Mouse (Mus musculus): Measurements from ENCODE around the gene Ikzf4. TPM values are rescaled to one million over a fixed set of nuclear protein-coding genes. Genes with fewer than 3 reads are reported as not detected.
"Not testable (repeated sequence)": the region's sequence is repeated elsewhere in the genome, so short reads cannot be mapped to it uniquely, and the experiment has no call there.

The Ikzf4 gene
- polyA plus RNA-seq, 1 experiment: 0.04 TPM

DNA sequence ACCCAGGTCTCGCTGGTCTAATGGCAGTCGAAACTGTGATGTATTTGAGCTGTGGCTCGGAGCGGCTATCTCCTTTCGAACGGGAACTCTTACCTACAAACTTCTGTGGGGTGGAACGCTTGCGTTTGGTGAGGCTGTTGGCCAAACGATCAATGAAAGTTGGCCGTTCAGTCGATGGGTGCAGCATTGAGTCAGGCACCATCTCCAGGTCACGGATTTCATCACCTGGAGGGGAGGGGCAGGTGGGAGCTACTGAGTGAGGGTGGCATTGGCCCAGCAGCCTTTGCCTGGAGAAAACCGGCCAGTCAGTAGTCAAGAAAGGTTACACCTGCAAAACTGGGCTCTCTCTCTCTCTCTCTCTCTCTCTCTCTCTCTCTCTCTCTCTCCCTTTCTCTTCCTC, 10.1 kb downstream of the Ikzf4 start:
- no peaks in the 10 kb centered on the region for H3K36me3 ChIP-seq (ENCODE audit: control insufficient read depth, insufficient read depth)
- no peak overlapping the region for H3ac ChIP-seq (ENCODE audit: control insufficient read depth, insufficient read length)
- no peaks in the 10 kb centered on the region for H3K79me2 ChIP-seq (ENCODE audit: control insufficient read depth, insufficient read depth)
- no peak overlapping the region for H3K4me3 ChIP-seq
- TF ChIP-seq MYOD1 (IDR thresholded peaks at IDR 0.05; ENCODE audit: control insufficient read depth in 1 of 3, insufficient read length in 2 of 3, low read depth in 2 of 3) (no peak), TCF3 (IDR thresholded peaks at IDR 0.05; ENCODE audit: insufficient read length, low read depth) (no peak), SRF (IDR thresholded peaks at IDR 0.05; ENCODE audit: control insufficient read depth, insufficient read length, low read depth) (no peak), MYOG (IDR thresholded peaks at IDR 0.05; ENCODE audit: control insufficient read depth in 1 of 3, insufficient read depth in 1 of 3, insufficient read length in 2 of 3, low read depth in 2 of 3) (no peak), CEBPB (IDR thresholded peaks at IDR 0.05; ENCODE audit: insufficient read depth, poor library complexity, severe bottlenecking) (no peak), E2F4 (IDR thresholded peaks at IDR 0.05; ENCODE audit: insufficient read depth) (no peak), TCF12 (IDR thresholded peaks at IDR 0.05; ENCODE audit: insufficient read depth, poor library complexity, severe bottlenecking) (no peak), REST (IDR thresholded peaks at IDR 0.05; ENCODE audit: insufficient read depth, insufficient read length) (no peak), POLR2AphosphoS2 (IDR thresholded peaks at IDR 0.05; ENCODE audit: insufficient read length, low read depth) (no peak), USF1 (IDR thresholded peaks at IDR 0.05; ENCODE audit: low read depth) (no peak), MAX (IDR thresholded peaks at IDR 0.05; ENCODE audit: low read depth) (no peak), POLR2A (IDR thresholded peaks at IDR 0.05; ENCODE audit: insufficient read length, low read depth) (no peak)
- peaks cover 31% of the 10 kb centered on the region for H3K27me3 ChIP-seq (ENCODE audit: control insufficient read depth, insufficient read depth, insufficient read length)
- H3K4me2 ChIP-seq (ENCODE audit: low read depth): no peak overlapping the region

DNA sequence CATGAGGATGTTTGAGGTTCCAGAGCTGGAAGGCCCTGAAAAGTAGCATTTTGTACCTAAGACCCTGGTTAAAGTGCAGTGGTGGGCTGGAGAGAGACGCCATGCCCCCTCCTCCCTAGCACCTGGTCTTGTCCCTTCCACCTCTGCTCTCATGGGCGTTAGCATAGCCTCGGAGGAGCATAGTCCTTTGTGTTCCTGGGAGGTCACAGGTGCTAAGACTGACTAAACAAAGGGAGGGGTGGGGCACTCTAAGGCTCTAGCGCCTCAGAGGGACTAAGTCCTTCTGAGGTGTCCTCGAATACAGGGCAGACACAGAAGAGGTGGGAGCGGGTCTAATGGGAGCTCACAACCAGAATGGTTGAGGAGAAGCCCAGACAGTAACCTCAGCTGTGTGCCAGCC, 14.2 kb downstream of the Ikzf4 start:
- Histone ChIP-seq H3K4me2 (ENCODE audit: low read depth) (no peak overlapping the region), H3K27me3 (ENCODE audit: control insufficient read depth, insufficient read depth, insufficient read length) (peaks cover 30% of the 10 kb centered on the region), H3K4me3 (no peak overlapping the region), H3K36me3 (ENCODE audit: control insufficient read depth, insufficient read depth) (no peaks in the 10 kb centered on the region), H3ac (ENCODE audit: control insufficient read depth, insufficient read length) (no peak overlapping the region), H3K79me2 (ENCODE audit: control insufficient read depth, insufficient read depth) (no peaks in the 10 kb centered on the region)
- TF ChIP-seq MYOD1 (IDR thresholded peaks at IDR 0.05; ENCODE audit: control insufficient read depth in 1 of 3, insufficient read length in 2 of 3, low read depth in 2 of 3): no peak
- TF ChIP-seq SRF (IDR thresholded peaks at IDR 0.05; ENCODE audit: control insufficient read depth, insufficient read length, low read depth): no peak
- no peak for TF ChIP-seq USF1 (IDR thresholded peaks at IDR 0.05; ENCODE audit: low read depth)
- TF ChIP-seq REST (IDR thresholded peaks at IDR 0.05; ENCODE audit: insufficient read depth, insufficient read length): no peak
- no peak for TF ChIP-seq MYOG (IDR thresholded peaks at IDR 0.05; ENCODE audit: control insufficient read depth in 1 of 3, insufficient read depth in 1 of 3, insufficient read length in 2 of 3, low read depth in 2 of 3)
- TF ChIP-seq POLR2A (IDR thresholded peaks at IDR 0.05; ENCODE audit: insufficient read length, low read depth): no peak
- TF ChIP-seq CEBPB (IDR thresholded peaks at IDR 0.05; ENCODE audit: insufficient read depth, poor library complexity, severe bottlenecking): no peak
- TF ChIP-seq POLR2AphosphoS2 (IDR thresholded peaks at IDR 0.05; ENCODE audit: insufficient read length, low read depth): no peak
- no peak for TF ChIP-seq TCF12 (IDR thresholded peaks at IDR 0.05; ENCODE audit: insufficient read depth, poor library complexity, severe bottlenecking)
- no peak for TF ChIP-seq TCF3 (IDR thresholded peaks at IDR 0.05; ENCODE audit: insufficient read length, low read depth)
- no peak for TF ChIP-seq E2F4 (IDR thresholded peaks at IDR 0.05; ENCODE audit: insufficient read depth)
- no peak for TF ChIP-seq MAX (IDR thresholded peaks at IDR 0.05; ENCODE audit: low read depth)

DNA sequence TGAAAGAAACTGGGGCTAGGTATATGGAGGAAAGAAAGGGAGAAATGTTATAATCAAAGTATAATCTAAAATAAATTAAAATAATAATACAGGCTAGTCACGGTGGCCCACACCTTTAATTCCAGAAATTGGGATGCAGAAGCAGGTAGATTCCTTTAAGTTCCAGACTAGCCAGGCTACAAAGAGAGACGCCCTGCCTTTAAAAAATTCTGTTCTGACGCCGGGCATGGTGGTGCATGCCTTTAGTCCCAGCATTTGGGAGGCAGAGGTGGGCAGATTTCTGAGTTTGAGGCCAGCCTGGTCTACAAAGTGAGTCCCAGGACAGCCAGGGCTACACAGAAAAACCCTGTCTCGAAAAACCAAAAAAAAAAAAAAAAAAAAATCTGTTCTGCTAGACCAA, 15.5 kb downstream of the Ikzf4 start:
- not testable (repeated sequence) for H3K4me3 ChIP-seq; H3K4me2 ChIP-seq (ENCODE audit: low read depth); H3K36me3 ChIP-seq (ENCODE audit: control insufficient read depth, insufficient read depth); H3K79me2 ChIP-seq (ENCODE audit: control insufficient read depth, insufficient read depth); H3ac ChIP-seq (ENCODE audit: control insufficient read depth, insufficient read length)
- peaks cover 27% of the 10 kb centered on the region for H3K27me3 ChIP-seq (ENCODE audit: control insufficient read depth, insufficient read depth, insufficient read length)

DNA sequence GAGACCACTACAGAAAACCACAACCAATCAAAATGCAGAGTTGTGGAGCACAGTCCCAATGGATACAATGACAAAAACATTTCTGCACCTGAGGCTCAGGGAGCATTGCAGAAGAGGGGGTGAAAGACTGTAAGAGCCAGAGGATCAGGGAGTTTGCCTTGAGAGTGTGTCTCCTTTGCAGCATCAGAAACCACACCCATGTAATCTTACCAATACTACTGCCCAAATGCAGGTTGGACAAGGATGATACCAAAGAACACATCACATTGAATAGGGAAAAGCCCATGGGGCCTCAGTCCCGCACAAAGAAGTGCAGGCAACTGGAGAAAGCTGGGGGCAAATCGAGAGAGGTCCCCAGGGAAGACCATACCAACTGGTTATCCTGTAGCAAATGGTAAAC, 16.0 kb downstream of the Ikzf4 start:
- H3K4me3 ChIP-seq: no peak overlapping the region
- peaks cover 27% of the 10 kb centered on the region for H3K27me3 ChIP-seq (ENCODE audit: control insufficient read depth, insufficient read depth, insufficient read length)
- TF ChIP-seq POLR2AphosphoS2 (IDR thresholded peaks at IDR 0.05; ENCODE audit: insufficient read length, low read depth): no peak
- TF ChIP-seq SRF (IDR thresholded peaks at IDR 0.05; ENCODE audit: control insufficient read depth, insufficient read length, low read depth): no peak
- no peak for TF ChIP-seq E2F4 (IDR thresholded peaks at IDR 0.05; ENCODE audit: insufficient read depth)
- TF ChIP-seq CEBPB (IDR thresholded peaks at IDR 0.05; ENCODE audit: insufficient read depth, poor library complexity, severe bottlenecking): no peak
- peaks cover 5% of the 10 kb centered on the region for H3K36me3 ChIP-seq (ENCODE audit: control insufficient read depth, insufficient read depth)
- peaks cover 13% of the 10 kb centered on the region for H3K79me2 ChIP-seq (ENCODE audit: control insufficient read depth, insufficient read depth)
- no peak overlapping the region for H3ac ChIP-seq (ENCODE audit: control insufficient read depth, insufficient read length)
- no peak overlapping the region for H3K4me2 ChIP-seq (ENCODE audit: low read depth)

DNA sequence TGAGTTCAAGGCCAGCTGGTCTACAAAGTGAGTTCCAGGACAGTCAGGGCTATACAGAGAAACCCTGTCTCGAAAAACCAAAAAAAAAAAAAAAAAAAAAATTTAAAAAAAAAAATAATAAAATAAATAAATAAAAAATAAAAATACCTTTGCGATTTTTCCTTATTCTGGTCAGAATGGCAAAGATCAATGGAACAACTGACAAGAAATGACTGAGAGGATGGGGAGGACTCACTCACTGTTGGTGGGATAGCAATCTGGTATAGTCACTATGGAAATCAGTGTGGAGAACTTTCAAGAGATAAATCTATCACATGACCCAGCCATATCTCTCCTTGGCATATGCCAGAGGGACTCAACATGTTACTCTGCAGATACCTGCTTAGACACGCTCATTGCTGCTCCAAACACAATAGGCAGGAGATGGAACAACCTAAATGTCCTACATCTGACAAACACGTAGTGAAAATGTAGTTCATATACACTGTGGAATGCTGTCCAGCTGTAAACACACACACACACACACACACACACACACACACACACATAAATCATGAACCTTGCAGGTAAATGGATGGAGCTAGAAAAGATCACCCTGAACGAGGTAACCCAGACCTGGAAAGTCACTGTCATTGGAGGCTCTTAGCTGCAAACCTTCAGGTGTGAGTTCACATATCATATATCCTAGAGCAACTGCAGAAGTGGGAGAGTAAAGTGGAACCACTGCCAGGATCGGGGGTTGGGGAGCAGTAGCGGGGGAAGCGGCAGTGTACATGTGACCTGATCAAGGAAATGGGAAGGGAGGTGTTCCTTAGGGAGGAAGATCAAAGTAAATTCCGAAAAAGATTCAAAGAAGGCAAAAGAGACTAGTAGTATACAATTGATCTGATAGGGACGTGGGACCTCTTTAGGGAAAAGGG, 18.1 kb downstream of the Ikzf4 start:
- Histone ChIP-seq H3ac (ENCODE audit: control insufficient read depth, insufficient read length) (no peak overlapping the region), H3K4me2 (ENCODE audit: low read depth) (no peak overlapping the region), H3K4me3 (no peak overlapping the region), H3K27me3 (ENCODE audit: control insufficient read depth, insufficient read depth, insufficient read length) (peaks cover 10% of the 10 kb centered on the region), H3K36me3 (ENCODE audit: control insufficient read depth, insufficient read depth) (peaks cover 14% of the 10 kb centered on the region), H3K79me2 (ENCODE audit: control insufficient read depth, insufficient read depth) (peaks cover 18% of the 10 kb centered on the region)
- TF ChIP-seq MYOD1 (IDR thresholded peaks at IDR 0.05; ENCODE audit: control insufficient read depth in 1 of 3, insufficient read length in 2 of 3, low read depth in 2 of 3) (no peak), CEBPB (IDR thresholded peaks at IDR 0.05; ENCODE audit: insufficient read depth, poor library complexity, severe bottlenecking) (no peak), E2F4 (IDR thresholded peaks at IDR 0.05; ENCODE audit: insufficient read depth) (no peak), SRF (IDR thresholded peaks at IDR 0.05; ENCODE audit: control insufficient read depth, insufficient read length, low read depth) (no peak), POLR2AphosphoS2 (IDR thresholded peaks at IDR 0.05; ENCODE audit: insufficient read length, low read depth) (no peak), TCF12 (IDR thresholded peaks at IDR 0.05; ENCODE audit: insufficient read depth, poor library complexity, severe bottlenecking) (no peak), TCF3 (IDR thresholded peaks at IDR 0.05; ENCODE audit: insufficient read length, low read depth) (no peak), POLR2A (IDR thresholded peaks at IDR 0.05; ENCODE audit: insufficient read length, low read depth) (no peak), REST (IDR thresholded peaks at IDR 0.05; ENCODE audit: insufficient read depth, insufficient read length) (no peak), USF1 (IDR thresholded peaks at IDR 0.05; ENCODE audit: low read depth) (no peak), MAX (IDR thresholded peaks at IDR 0.05; ENCODE audit: low read depth) (no peak), MYOG (IDR thresholded peaks at IDR 0.05; ENCODE audit: control insufficient read depth in 1 of 3, insufficient read depth in 1 of 3, insufficient read length in 2 of 3, low read depth in 2 of 3) (no peak)

All from myocyte (in vitro differentiated cells).